Mouse (Mus musculus) megakaryocyte, adult 5-6 weeks (primary cell): Measurements from ENCODE around the gene Ltv1. TPM values are rescaled to one million over a fixed set of nuclear protein-coding genes. Genes with fewer than 3 reads are reported as not detected.
"Not testable (repeated sequence)": the region's sequence is repeated elsewhere in the genome, so short reads cannot be mapped to it uniquely, and the experiment has no call there.

Experiments used
- ATAC-seq: 2 replicates; pipeline ENCODE4 v1.8.0; 2016; ENCODE audit warnings: mild to moderate bottlenecking, inconsistent platforms; ENCODE audit not compliant: poor library complexity, severe bottlenecking
- total RNA-seq, 2 experiments: library from RNA; stranded (forward) in 1 of 2; stranded (reverse) in 1 of 2; fragments of 153-499, 151-499 nt in 1 of 2; fragments of 221-1000, 200-1000 nt in 1 of 2; gene quantifications; 2 replicates each; pipeline versions ENCODE4 v1.2.3 to v1.2.4; 2015 to 2017

The Ltv1 gene
- total RNA-seq, 2 experiments from 2014 or later = 34.6 to 45.8 TPM

DNA sequence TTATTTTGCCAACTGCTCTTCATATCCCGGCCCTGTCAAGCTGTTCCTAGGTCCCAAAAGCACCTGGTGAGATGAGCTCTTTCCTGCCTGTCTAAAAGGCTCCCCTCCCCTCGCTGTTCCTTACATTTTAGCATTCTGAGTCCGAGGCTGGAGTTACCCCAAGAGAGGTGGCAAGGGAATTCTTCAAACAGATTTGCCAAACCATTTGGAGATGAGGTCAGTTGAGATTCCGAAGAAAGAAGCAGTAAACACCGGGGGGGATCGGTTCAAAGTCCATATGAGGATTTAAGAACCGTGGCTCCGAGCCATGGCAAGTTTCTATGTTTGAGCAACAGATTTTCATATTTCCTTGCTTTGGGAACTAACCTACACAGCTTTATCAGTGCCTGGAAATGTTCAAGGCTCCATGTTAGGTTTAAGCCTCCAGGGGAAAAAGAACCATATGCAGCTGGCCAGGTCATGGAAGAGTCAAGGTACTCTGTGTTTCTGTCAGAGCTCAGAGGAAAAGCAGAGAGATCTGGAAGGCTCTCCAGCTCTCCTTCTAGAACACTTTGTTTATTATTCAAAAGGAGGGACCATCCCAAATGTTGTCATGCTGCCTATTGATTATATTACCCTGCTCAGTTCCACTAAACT, 4.0 kb upstream of the Ltv1 start:
- ATAC-seq = no peak

DNA sequence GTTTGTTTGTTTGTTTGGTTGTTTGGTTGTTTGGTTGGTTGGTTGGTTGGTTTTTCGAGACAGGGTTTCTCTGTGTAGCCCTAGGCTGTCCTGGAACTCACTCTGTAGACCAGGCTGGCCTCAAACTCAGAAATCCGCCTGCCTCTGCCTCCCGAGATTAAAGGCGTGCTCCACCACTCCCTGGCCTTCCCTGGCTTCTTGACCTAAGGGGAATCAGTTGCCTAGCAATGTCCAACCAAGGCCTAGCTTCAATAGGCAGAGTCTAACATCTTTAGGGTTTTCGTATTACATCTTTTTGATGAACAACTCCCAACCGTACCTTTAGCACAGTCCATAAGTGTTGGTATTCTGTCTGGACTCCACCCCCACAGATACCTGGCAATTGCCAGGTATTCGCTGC, 528 bp upstream of the Ltv1 start:
- ATAC-seq = not testable (repeated sequence)

DNA sequence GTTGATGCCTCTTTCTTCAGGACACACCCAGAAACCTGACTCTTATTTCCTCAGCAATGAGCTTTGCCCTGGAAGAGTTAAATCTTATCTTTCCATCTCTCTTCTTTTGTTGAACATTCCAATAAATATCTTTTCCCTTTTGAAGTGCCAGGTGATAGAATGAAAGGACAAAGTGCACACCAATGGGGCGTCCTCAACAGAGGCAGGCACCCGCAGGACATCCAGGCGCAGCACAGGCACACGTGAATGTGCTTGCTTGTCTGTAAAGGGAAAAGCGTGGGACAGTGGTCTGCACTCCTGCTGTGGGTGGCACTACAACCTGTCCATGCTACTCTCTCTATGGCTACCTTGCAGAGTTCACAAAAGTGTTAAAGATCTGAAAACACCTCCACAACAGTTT, 3.1 kb downstream of the Ltv1 start:
- ATAC-seq = no peak

DNA sequence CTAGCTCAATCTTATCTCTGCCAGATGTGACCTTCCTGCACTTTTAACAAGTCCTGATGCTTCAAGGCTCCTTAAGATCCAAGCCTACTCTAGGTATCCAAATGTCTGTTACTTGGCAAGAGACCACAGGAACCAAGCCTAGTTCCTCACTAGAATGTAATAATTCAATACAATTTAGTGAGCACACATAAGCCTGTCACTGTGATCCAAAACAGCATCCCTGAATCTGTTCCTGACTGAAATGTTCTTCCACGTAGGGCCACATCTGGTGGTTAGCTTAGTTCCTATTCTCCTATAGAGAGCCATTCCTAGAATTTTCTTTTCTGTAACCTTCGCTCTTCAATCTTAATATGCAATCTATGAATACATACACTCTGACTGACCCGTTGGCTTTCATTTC, 6.2 kb downstream of the Ltv1 start:
- no peak for ATAC-seq

DNA sequence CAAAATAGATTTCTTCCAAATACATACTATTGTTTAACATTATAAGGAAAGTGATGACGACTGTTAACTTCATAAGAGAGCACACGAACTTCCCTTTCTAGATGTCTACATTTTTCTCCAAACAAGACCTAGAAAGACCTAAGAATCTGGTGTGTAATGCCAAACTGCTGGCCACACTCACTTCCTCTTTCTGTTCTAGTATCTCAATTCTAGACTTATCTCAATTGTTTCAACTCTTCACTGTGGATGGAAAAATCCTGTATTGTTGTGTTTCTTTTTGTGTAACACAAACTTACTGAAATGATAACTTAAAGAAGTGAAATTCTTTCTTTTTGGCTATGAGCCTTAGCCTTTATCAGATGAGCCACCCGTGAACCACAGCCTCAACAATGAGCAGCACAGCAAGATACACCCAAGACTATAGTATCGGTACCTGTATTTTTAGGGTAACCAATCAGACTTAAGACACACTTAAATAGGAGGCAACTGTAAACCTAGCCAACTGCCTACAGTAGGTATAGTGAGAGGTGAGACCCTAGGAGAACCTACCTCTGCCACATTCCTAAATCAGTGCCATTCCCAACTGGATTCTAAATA, 8.7 kb downstream of the Ltv1 start:
- peak; percentile 84 for ATAC-seq

DNA sequence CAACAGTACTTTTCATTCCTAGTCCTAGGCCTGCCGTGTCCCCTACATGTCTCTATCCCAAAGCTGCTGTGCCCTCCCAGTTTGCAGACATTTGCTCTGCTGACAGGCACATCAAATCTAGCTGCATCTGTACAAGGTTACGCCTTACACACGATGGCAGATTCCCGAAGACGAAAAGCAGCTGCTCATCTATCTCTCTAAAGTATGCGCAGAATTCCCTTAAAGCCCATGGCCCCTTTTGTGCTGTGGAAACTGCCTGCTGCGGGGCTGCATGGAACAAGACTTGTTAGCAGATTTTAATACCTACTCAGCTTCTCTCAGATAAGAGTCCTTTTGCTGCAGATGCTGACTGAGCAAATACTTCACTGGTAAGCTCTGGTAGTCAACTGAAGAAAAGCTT, 12.8 kb downstream of the Ltv1 start:
- ATAC-seq = no peak

DNA sequence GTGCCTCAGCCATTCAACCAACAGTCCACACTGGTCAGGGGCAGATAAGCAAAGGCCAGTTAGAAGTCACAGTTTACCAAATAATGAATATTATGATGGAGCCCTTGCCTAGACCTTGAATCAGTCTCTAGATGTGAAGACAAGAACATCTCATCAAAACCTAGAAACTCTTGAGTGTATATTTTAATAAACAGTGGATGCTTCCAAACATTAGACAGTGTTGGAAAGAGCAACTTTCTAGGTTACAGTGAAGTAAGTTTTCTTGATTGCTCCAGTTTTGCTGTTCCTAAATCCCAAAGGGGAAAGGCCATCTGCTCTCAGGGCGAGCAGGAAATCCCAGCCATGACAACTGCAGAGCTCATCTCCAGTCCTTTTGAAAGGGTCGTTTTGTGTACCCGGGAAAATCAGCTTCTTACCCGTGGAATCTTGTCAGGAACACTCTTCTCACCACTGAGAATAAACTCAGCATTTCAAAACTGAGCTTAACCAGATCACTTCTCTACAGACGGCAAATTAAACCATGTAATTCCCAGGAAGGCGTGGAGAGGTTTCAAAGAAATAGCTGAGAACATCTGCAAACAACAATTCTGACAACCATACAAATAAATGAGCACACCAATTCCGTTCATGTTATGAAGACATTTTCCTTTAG, 14.9 kb downstream of the Ltv1 start, which contains the start of gene Zc2hc1b:
Gene Zc2hc1b (minus strand): TSS at position 51 of the 652 bp plus-strand sequence.
- no peak for ATAC-seq

DNA sequence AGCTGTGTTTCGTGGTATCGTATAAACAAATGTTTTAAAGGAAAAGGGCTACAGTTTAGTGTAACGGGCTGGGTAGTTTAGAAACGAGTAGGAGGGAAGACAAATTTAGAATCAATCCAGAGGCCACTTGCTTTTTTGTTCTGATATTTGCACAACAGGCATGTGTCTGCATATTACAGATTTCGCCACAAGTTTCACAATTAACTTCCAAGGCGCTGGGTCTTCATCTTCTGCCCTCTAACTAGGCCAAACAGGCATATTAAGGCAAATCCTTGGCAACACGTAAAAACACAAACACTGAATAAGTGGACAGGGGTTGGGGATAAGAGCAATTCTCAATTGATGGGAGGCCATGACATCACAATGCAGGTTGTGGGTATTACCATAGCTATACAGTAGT, 17.1 kb downstream of the Ltv1 start:
- no peak for ATAC-seq

DNA sequence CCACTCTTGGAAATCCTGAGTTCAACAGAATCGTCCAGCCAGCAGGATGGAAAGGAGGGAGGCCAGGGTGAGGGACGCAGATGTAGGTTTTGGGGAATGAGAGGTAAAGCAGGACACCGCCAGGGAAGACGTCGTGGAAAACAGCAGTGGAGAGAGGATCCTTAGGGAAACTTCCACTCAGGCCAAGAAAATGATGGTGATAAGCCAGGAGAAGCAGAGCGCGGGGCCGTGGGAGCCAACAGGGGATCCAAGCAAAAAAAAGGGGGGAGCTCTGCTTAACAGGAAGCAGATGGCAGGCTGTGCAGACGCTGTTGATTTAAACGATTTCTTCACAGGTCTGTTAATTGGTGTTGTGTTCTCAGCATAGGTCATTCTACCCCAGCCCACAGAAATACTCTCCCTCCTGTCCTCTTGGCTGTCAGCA, 20.2 kb downstream of the Ltv1 start:
- ATAC-seq = no peak

DNA sequence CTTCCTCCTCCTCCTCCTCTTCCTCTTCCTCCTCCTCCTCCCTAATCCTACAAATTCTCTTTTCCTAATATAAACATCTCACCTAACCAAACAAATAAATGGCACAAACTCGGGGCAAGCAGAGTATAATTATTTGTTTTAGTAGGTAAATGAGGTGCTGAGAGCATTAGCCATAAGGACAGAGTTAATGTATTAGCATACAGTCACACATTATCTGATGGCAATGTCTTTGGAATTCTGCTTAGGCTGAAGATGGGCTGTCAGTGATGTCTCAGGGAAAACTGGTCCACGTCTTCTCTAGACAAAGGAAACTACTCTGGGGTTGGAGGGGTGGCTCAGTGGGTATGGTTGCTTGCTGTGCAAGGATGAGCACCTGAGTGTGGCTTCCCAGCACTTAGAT, 21.5 kb downstream of the Ltv1 start:
- ATAC-seq = no peak

DNA sequence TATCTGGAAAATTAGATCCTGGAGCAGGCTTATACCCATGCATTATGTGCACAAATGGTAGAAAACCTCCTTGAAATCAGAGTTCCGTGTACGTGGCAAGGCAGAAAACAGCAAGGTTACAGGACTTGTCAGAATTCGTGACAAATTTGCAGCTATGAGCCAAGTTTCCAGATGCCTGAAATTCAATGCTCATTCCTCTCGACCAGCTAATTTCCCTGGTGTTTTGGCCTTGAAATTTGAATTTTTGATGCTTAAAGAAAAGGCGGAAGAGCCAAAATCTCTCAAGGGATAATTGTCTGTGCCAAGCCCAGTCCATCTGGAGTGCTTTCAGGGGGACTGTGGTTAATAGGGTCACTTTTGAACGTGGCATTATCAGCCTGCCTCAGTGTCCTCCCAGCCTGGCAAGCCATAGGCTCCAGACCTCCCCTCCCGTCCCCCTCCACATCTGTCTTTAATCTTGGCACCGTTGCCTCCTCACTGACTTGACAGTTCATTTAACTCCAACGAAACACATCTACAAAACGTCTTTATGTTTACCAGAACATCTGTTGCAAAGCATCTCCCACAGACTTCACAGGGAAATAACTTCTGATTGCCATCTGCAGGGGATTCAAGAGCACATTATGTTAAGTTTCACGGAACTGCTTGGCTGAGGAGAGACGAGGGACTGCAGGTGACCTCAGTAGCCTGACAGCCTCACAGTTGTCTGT, 22.1 kb downstream of the Ltv1 start:
- ATAC-seq = no peak

DNA sequence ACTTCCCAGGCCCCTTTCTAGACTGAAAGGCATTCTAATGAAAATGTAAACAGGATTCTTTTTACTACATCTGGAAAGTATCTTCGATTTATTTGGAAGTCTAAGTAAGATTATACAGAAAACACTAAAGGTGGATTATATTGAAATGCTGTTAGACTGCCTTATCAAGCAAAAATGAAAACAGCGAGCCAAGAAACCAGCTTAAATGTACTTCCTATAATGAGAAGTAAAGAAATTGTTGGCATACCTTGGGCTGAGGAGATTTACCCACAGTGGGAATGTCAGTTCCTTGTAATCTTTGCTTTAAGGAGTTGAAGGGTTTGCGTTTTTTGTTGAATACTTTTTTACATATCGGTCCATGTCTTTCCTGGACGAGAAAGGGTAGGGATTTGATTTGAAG, 24.5 kb downstream of the Ltv1 start:
- no peak for ATAC-seq

DNA sequence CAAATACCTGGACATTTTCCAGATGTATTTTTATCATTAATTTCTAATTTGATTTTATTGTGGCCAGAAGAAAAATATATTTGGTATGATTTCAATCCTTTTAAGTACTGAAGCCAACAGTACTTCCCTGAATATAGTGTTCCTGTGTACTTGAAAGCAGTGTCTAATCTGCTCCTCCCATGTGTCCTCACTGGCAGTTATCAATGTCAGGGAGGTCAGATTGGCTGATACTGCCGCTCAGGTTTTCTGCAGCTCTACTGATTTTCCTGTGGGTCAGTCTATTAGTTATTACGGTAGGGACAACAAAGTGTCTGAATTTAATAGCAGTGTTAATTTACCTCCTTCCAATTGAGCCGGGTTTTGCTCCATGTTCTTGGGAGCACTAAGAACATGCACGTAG, 30.9 kb downstream of the Ltv1 start:
- no peak for ATAC-seq

DNA sequence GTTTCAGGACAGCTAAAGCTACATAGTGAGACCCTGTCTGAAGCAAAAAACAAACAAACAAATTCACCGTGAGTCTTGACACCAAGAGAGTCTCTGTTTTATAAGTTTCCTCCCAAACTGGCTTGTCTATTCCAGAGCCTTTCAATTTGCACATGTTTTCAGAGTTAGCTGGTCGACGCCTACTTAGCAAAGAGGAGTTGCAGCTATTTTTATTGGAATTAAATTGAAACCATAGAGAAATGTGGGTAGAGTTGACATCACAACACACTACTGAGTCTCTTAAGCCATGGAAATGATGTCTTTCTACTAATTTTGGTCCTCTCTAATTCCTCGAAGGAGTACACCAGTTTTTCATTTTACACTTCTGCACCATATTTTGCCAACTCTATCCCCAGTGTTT, 32.1 kb downstream of the Ltv1 start:
- no peak for ATAC-seq

DNA sequence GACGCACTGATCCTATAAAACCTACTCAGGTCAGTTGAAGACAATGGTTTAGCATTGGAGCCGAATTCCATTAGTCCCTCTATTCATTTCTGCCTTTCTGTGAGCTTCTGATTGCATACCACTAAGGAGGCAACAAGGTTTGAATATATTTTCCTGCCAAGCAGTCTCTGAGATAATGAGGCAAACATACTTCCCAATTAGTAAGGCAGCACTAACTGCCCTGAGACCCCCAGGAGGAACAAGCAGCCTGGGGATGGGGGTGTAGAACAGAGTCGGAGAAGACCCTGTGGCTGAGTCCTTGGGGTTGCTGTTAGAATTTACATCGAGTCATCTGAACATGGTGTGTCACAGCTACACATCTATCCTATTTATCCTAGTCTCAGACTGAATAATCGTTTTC, 37.6 kb downstream of the Ltv1 start:
- ATAC-seq = no peak

DNA sequence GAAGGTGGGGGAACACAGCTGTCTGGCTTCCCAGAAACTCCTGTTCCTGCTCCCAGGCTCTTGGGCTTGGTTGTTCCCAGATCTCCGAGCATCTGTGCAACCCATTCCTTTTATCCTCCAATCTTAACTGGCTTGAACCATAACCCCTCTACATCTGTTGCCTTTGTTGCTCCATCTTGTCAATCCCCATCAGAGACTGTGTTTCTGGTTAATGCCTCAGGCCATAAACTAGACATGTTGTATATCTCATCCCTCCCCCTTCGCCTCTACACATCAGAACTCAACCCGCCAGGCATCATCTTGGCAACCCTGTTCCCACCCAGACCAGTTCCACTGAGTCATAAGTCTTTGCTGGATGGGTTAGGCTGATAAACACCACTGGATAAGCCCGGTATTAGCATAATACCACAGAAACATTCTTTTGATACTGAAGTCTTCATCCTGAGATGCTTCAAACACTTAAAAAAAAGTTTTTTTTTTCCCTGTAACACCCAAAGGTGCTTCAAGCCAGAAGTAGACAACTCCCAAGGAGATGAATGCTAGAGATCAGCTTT, 40.1 kb downstream of the Ltv1 start:
- ATAC-seq = no peak

DNA sequence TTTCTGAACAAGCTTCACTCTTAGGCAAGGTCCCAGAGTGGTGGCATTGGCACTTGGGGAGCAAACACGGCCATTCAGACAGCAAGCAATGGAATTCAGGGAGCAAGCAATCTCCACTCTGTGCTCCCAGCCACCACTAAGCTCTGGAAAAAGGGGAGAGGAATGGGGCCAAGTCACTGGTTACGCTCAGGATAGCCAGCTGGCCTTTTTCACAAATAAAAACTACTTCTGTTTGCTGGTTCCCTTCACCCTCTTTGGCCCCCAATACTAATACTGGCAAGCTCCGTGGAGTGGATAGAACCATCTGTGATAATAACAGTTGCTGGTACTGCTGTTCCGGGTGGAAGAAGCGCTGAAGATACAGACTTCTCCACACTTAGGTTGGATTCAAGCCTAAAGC, 41.6 kb downstream of the Ltv1 start:
- no peak for ATAC-seq

DNA sequence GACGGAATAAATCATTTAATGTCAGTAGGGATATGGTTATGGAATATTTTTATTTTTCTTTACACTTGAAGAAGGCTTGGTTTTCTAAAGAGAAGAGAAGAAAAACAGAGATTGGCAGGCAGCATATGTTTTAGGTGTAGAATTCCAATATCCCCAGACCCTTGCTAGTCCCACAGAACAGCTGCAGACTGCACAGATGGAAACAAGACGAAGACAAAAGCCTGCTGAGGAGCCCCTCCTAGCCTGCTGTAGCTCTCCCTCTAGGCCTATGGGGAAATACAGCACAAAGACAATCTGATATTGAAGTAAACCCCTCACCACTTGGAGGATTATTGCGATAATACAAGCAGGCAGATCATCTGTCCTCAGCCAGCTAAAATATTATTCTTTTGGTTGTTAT, 42.5 kb downstream of the Ltv1 start:
- ATAC-seq = no peak

DNA sequence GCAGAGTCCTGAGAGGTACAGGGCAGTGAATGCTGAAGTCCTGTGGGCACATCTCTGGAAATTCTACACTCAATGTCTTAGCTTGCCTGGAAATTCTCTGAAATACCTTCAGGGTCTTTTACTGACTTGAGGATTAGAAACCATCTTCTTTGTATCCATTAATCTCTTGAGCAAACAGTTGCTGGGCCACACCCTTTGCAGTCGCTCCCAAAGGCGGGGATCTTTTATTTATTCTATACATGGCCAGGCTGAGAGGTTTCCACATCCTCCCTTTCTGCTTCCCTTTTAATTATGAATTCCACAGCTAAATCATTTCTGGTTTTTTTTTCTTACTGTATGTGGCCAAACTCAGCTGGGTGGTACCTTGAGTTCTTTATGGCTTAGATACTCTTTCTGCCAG, 52.5 kb downstream of the Ltv1 start:
- no peak for ATAC-seq

DNA sequence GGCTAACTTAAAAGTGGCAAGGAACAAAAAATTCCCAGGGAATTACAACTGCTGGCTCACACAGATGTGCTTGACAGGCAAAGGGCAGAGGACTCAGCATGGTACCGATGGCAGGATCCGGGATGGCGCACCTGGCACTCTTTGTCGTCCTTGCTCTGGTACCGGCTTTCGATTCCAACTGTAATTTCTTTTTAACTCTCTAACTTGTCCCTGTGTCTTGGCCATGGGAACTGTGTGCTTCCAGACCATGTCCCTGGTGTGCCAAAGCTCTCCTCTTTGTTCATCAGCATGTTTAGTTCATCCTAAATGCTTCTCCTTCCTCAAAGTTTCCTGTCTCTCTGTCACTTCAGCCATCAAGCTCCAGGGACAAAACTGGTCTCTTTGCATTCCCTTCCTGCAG, 55.1 kb downstream of the Ltv1 start:
- ATAC-seq = no peak

DNA sequence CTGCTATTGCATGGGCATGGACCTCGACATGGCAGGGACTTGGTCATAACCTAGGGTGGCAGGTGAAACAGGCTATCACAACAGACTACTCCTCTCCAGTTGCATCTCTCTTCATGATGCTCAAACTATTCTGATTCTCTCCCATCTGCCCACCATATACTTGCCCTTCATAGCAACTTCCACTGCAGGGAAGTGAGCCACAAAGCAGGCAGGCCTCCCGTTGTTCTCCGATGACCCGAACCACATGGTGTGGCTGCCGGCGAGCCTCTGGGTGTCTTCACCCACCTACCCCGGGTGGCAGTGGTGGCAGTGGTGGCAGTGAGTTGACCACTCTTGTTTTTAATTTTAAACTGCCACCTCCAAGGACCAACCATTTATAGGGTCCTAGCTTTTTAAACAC, 57.2 kb downstream of the Ltv1 start:
- ATAC-seq = no peak

DNA sequence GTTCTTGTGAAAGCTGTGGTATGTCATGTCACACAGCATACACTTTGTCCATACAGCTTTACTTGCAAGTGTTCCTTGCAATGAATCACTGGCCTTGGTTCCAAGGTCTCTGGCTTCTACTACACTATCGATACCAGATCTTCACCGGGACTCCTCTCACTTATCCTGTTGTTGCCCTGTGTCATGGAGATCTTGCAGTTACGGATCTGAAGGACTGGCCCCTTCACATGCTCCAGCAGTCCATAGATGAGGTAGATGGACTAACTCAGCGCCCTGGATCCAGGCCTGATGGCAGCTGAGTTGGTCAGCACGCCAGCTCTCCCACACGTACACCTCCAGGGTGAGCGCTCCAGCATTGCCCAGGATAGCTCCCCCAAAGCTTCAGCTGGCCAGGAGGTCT, 57.7 kb downstream of the Ltv1 start:
- no peak for ATAC-seq
